Mouse (Mus musculus) embryonic facial prominence, embryonic 15.5 days (tissue): ENCODE measurements at regions not wholly inside any gene's neighbourhood (a gene's known extent, or its start where the extent isn't known, plus 50 kb on each side); places are given as distances from the start of the nearest gene placed in this dataset.
A peak's percentile ranks its signal among the peaks of the same experiment; 100 is the strongest.

Experiments used
- ATAC-seq: fragments of 200-750 bp; cut with Nextera tagmentation; 2 replicates; pipeline ENCODE4 v1.8.0; 2017; ENCODE audit warnings: low read depth, moderate TSS enrichment; ENCODE audit not compliant: insufficient number of reproducible peaks, low FRiP score, low TSS enrichment
- H3K27ac ChIP-seq: fragments of 300-500 bp; sonication (generic); replicated peaks from 2 replicates; pipeline ENCODE4 v1.5.1; 2015; ENCODE audit warnings: mild to moderate bottlenecking, inconsistent platforms
- H3K27me3 ChIP-seq: fragments of 300-500 bp; sonication (generic); 2 replicates; pipeline ENCODE4 v1.6.1; 2015; ENCODE audit warnings: inconsistent platforms
- H3K36me3 ChIP-seq: fragments of 300-500 bp; sonication (generic); 2 replicates; pipeline ENCODE4 v1.6.1; 2015; ENCODE audit warnings: mild to moderate bottlenecking, inconsistent platforms
- H3K4me1 ChIP-seq: fragments of 300-500 bp; sonication (generic); 2 replicates; pipeline ENCODE4 v1.6.1; 2015; ENCODE audit warnings: inconsistent platforms
- H3K4me2 ChIP-seq: fragments of 300-500 bp; sonication (generic); replicated peaks from 2 replicates; pipeline ENCODE4 v1.6.1; 2015; ENCODE audit warnings: mild to moderate bottlenecking, inconsistent platforms
- H3K4me3 ChIP-seq: fragments of 300-500 bp; sonication (generic); replicated peaks from 2 replicates; pipeline ENCODE4 v1.5.1; 2015; ENCODE audit warnings: mild to moderate bottlenecking, inconsistent platforms
- H3K9ac ChIP-seq: fragments of 300-500 bp; sonication (generic); 2 replicates; pipeline ENCODE4 v1.6.1; 2015; ENCODE audit warnings: inconsistent platforms
- H3K9me3 ChIP-seq: fragments of 300-500 bp; sonication (generic); replicated peaks from 2 replicates; pipeline ENCODE4 v1.6.1; 2016; ENCODE audit warnings: inconsistent platforms
- WGBS: fragments of 180-500 bp; shearing (Covaris S2); methylation state at CpG from one replicate; pipeline ENCODE4 v1.1.7; 2015; 5-methylcytosine and 5-hydroxymethylcytosine counted together

DNA sequence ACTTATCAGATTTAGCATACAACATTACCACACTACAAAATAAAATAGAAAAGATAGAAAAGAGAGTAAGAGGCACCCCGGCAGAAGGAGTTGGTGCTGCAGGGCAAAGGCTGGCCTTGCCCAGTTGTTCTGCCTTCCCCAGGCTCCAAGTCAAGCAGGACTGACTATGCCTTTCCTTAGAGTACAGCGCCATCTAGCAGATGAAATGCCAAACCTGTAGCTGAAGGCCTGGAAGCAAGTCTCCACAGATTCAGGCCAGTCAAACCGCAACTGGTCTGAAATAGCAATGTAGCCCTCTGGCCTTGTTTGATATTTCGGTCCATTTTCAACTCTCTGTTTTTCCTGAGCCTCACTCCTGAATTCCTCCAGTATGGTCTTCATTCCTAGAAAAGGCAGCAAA is 312.4 kb upstream of the Clint1 start:
- peaks cover 28% of the 10 kb centered on the region for H3K4me1 ChIP-seq
- no peak overlapping the region for H3K4me2 ChIP-seq
- 29% methylated on average over 4 of the region's 4 CpGs for WGBS
- no peaks in the 10 kb centered on the region for H3K36me3 ChIP-seq
- no peaks in the 10 kb centered on the region for H3K27me3 ChIP-seq
- no peaks in the 10 kb centered on the region for H3K9me3 ChIP-seq
- 0 out of 2 replicates have a peak, but pooled peaks have one; percentile 79 for ATAC-seq
- H3K9ac ChIP-seq = no peak overlapping the region
- H3K27ac ChIP-seq = no peak overlapping the region
- no peak overlapping the region for H3K4me3 ChIP-seq

DNA sequence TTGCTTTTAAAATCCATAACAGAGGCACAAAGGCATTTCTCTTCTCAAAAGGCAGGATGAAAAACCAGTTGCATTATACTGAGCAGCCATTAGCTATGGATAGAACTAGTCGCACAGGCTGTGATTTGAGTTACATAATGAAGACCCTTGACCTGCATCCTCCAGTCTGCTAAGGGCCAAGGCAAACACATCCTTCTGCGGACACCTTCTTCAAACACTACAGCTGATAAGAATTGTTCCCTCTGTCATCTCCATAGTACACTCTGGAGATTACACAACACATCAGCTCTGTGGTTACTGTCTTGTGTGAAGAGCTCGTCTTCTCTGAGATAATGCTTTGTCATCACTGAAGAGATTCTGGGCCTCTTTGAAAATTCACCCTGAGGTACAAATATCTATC is 307.3 kb upstream of the Clint1 start:
- Histone ChIP-seq H3K9me3 (no peaks in the 10 kb centered on the region), H3K27ac (no peak overlapping the region), H3K36me3 (no peaks in the 10 kb centered on the region), H3K4me3 (no peak overlapping the region), H3K27me3 (no peaks in the 10 kb centered on the region), H3K4me2 (no peak overlapping the region), H3K4me1 (no peaks in the 10 kb centered on the region), H3K9ac (no peak overlapping the region)
- no peak for ATAC-seq
- 81% methylated on average over 3 of the region's 3 CpGs for WGBS

DNA sequence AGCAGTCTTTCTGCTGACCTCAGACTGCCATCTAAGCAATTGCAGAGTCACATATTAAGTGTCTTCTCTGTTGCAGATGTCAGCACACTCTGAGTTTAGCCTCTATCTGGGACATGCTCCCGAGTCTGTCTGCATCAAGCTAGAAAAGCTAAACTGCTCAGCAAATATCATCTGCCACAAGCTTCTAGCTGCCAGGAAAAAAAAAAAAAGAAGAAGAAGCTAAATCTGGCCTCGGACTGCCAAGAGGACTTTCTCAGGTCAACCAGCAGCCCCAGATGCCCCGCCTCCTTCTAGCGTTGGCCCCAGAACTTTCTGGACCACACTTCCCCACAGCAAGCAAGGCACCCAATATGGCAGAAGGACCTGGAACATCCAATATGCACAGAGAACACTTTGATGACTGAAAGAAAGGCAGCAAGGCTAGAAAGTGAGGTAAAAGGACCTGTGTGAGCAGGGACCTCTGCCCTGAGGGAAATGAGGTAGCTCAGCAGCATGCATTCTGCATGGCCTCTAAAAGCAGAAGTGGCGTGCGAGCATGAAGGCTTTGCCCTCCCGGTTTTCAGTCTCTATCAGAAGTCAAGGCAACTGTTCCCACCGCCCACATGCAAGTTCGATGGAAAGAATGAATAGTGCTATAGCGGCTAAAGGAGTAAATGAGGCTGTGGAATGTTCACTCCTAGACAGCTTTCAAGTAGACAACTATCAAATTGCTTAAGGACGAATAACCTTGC is 305.8 kb upstream of the Clint1 start:
- Histone ChIP-seq H3K9ac (no peak overlapping the region), H3K9me3 (no peaks in the 10 kb centered on the region), H3K4me3 (no peak overlapping the region), H3K27me3 (peaks cover under 1% of the 10 kb centered on the region; the same call in 1 of the 2 replicates), H3K4me1 (no peaks in the 10 kb centered on the region), H3K4me2 (no peak overlapping the region), H3K27ac (no peak overlapping the region), H3K36me3 (no peaks in the 10 kb centered on the region)
- 75% methylated on average over 11 of the region's 11 CpGs for WGBS
- ATAC-seq = no peak

GRCm38 (mm10) chr11:45546861-45547260 is 305.0 kb upstream of the Clint1 start:
- WGBS = 70% methylated on average over 2 of the region's 2 CpGs
- ATAC-seq = no peak
- H3K27ac ChIP-seq = no peak overlapping the region

DNA sequence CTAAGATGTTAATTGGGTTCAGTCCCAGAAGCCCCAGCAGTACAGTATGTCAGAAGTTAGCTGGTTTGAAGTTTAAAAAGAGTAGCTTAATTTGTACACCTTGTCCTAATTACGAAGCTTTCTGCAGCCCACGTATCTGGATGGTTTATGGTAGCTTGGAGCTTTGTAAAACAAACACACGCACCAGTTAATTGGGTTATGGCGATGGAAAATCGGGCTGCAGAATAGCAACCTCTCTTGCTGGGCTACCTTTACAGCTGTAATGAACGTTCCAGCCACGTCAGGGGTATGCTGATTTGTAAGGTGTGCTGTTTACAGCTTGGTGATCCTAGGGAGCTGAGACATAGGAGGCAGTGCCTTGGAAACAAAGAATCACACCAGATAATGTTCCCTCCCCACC is 301.5 kb upstream of the Clint1 start:
- H3K9me3 ChIP-seq = no peaks in the 10 kb centered on the region
- H3K4me2 ChIP-seq = no peak overlapping the region
- H3K36me3 ChIP-seq = no peaks in the 10 kb centered on the region
- H3K27ac ChIP-seq = no peak overlapping the region
- H3K4me3 ChIP-seq = no peak overlapping the region
- H3K27me3 ChIP-seq = peaks cover 5% of the 10 kb centered on the region; the same call in 1 of the 2 replicates
- WGBS = 44% methylated on average over 7 of the region's 7 CpGs
- H3K4me1 ChIP-seq = no peaks in the 10 kb centered on the region
- ATAC-seq = no peak
- H3K9ac ChIP-seq = no peak overlapping the region

More at GRCm38 (mm10) chr11:45546861-45547260, 305.0 kb upstream of the Clint1 start:
- Histone ChIP-seq H3K4me3 (no peak overlapping the region), H3K9ac (no peak overlapping the region), H3K9me3 (no peaks in the 10 kb centered on the region), H3K4me1 (no peaks in the 10 kb centered on the region), H3K36me3 (no peaks in the 10 kb centered on the region), H3K4me2 (no peak overlapping the region), H3K27me3 (peaks cover 5% of the 10 kb centered on the region; the same call in 1 of the 2 replicates)

DNA sequence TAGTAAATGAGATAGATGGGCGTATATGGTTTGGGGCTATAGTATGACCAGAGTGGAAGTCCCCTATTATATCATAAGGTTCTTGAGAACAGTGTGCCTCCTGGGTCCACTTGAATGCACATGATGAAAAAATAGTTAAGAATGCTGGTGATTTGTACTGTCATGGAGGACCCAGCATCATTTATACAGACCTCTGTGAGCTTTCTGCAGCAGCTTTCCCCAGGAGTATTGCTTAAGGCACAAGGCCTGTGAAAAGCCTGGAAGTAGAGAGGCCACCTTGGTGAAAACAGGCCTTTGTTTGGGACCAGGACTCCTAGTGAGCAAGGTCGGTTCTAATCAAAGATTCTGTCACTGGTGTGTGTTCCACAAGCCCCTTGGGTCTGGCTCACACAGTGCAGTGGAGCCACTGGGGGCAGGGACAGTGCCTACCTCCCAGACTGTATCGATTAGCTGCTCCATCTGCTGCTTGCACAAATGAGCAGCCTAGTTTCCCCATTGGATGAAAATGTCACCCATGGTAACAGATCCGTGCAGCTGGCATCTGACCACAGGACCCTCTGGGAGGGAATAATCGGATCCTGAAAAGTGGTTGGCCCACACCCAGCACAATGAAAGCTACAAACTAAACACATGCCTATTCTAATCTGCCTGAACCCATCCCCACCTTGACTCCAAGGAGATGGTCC is 274.2 kb upstream of the Clint1 start:
- H3K4me1 ChIP-seq = peaks cover 5% of the 10 kb centered on the region; the same call in 1 of the 2 replicates
- H3K9me3 ChIP-seq = no peaks in the 10 kb centered on the region
- H3K9ac ChIP-seq = no peak overlapping the region
- H3K27ac ChIP-seq = no peak overlapping the region
- no peak overlapping the region for H3K4me2 ChIP-seq
- ATAC-seq = peak; percentile 67
- no peak overlapping the region for H3K4me3 ChIP-seq
- H3K27me3 ChIP-seq = no peaks in the 10 kb centered on the region
- H3K36me3 ChIP-seq = no peaks in the 10 kb centered on the region
- 33% methylated on average over 5 of the region's 5 CpGs for WGBS

GRCm38 (mm10) chr11:45592335-45592734 is 259.5 kb upstream of the Clint1 start:
- Histone ChIP-seq H3K4me2 (no peak overlapping the region), H3K9ac (no peak overlapping the region), H3K27me3 (no peaks in the 10 kb centered on the region), H3K36me3 (no peaks in the 10 kb centered on the region), H3K9me3 (no peaks in the 10 kb centered on the region), H3K4me3 (no peak overlapping the region), H3K27ac (no peak overlapping the region), H3K4me1 (peaks cover 12% of the 10 kb centered on the region; the same call in 1 of the 2 replicates)
- ATAC-seq = no peak
- WGBS = 46% methylated on average over 3 of the region's 3 CpGs

DNA sequence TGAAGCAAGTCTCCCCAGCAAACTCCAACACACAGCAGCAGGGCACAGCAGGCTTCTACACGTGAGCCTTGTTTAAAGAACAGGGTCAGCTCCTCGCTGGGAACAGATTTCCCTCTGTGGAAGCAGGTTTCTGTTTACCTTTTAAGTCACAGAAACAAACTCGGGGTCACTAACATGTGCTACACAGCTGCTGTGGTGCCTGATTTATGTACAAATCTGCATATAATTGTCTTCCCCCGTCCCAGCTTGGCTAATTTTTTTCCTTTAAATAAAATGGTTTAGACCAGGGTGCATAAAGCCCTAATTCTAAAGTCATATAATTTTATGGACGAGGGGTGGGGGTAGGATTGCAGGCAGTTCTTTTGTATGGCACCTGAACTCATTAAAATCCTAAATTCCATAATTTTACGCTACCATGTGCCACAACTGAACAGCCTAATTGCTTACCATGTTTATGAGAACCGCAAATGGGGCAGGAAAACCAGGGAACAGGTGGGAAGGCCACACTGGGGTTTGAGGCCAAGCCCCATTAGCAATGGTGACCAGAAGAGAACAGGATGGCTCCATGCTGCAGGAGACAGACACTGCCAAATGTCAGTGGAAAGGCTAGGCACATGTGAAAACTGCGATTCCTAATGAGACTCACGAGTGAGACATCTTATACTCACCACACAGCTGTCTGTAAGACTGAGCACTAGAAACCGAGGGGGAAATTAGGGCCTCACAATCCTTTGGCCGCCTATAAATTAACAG is 258.8 kb upstream of the Clint1 start:
- no peak overlapping the region for H3K4me2 ChIP-seq
- H3K4me3 ChIP-seq = no peak overlapping the region
- WGBS = 35% methylated on average over 11 of the region's 11 CpGs
- no peaks in the 10 kb centered on the region for H3K36me3 ChIP-seq
- no peak for ATAC-seq
- H3K27me3 ChIP-seq = no peaks in the 10 kb centered on the region
- no peak overlapping the region for H3K27ac ChIP-seq
- peaks cover 12% of the 10 kb centered on the region; the same call in 1 of the 2 replicates for H3K4me1 ChIP-seq
- no peak overlapping the region for H3K9ac ChIP-seq
- H3K9me3 ChIP-seq = no peaks in the 10 kb centered on the region

DNA sequence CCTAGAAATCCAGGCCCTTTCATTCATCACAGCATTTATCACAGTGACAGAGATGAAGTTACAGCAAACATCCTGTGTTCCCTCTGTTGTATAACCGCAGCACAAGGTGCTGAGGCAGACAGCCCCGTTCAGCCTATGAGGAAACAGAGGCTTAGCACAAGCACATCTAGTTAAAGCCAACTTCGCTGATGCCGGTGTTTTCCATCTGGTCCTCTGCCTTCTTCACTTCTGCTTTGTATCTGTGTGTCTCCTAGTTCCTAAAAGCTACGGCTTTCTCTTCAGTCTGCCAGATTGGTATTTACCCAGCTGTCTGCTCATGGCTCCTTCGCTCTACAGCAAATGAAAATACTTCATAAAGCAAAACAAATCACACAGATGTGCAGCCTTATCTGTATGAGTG is 256.5 kb upstream of the Clint1 start:
- Histone ChIP-seq H3K4me3 (no peak overlapping the region), H3K9me3 (no peaks in the 10 kb centered on the region), H3K27me3 (no peaks in the 10 kb centered on the region), H3K4me1 (peaks cover 12% of the 10 kb centered on the region; the same call in 1 of the 2 replicates), H3K36me3 (no peaks in the 10 kb centered on the region), H3K9ac (no peak overlapping the region), H3K27ac (no peak overlapping the region), H3K4me2 (no peak overlapping the region)
- WGBS = 59% methylated on average over 6 of the region's 6 CpGs
- no peak for ATAC-seq

DNA sequence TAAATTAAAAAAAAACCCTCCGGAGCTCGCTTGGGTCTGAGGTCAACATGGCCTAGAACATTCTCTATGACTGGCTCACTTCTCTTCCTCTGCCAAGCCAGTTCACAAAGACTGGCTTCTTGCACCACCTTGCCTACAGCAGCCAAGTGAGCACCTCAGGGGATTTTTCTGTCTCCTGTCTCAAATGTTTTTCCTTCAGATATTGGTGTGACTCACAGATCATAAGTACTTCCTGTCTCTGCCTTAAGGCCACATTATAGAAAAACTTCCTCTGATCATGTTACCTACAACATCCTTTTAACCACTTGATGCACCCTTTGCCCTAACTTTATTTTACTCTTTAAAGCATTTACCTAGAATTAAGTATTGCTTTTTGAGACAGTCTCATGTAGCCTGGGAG is 230.0 kb upstream of the Clint1 start:
- H3K27ac ChIP-seq = no peak overlapping the region
- no peak overlapping the region for H3K4me3 ChIP-seq
- 87% methylated on average over 2 of the region's 2 CpGs for WGBS
- no peaks in the 10 kb centered on the region for H3K9me3 ChIP-seq
- H3K36me3 ChIP-seq = no peaks in the 10 kb centered on the region
- no peak for ATAC-seq
- no peak overlapping the region for H3K9ac ChIP-seq
- H3K4me1 ChIP-seq = no peaks in the 10 kb centered on the region
- no peak overlapping the region for H3K4me2 ChIP-seq
- H3K27me3 ChIP-seq = no peaks in the 10 kb centered on the region

GRCm38 (mm10) chr11:45622701-45623100 is 229.2 kb upstream of the Clint1 start:
- ATAC-seq = no peak
- Histone ChIP-seq H3K9me3 (no peaks in the 10 kb centered on the region), H3K27ac (no peak overlapping the region), H3K4me2 (no peak overlapping the region), H3K36me3 (no peaks in the 10 kb centered on the region), H3K27me3 (no peaks in the 10 kb centered on the region), H3K9ac (no peak overlapping the region), H3K4me3 (no peak overlapping the region), H3K4me1 (no peaks in the 10 kb centered on the region)
- WGBS = 93% methylated on average over 5 of the region's 5 CpGs
